Mouse (Mus musculus) hindbrain, postnatal 0 days (tissue): ENCODE measurements around the gene Spem1. TPM values are rescaled to one million over a fixed set of nuclear protein-coding genes. Genes with fewer than 3 reads are reported as not detected.

Experiments
- ATAC-seq: fragments of 200-750 bp; cut with Nextera tagmentation; 2 replicates; pipeline ENCODE4 v1.8.0; 2017; ENCODE audit warnings: mild to moderate bottlenecking, moderate TSS enrichment, moderate library complexity
- DNase-seq: peaks from one replicate; pipeline ENCODE4 v3.0.0-alpha.2; 2015; ENCODE audit warnings: low spot score
- H3K27ac ChIP-seq: fragments of 300-500 bp; sonication (generic); 2 replicates; pipeline ENCODE4 v1.5.1; 2014; ENCODE audit warnings: mild to moderate bottlenecking
- H3K27me3 ChIP-seq: fragments of 300-500 bp; sonication (generic); 2 replicates; pipeline ENCODE4 v1.6.1; 2014; ENCODE audit warnings: low read length, mixed read lengths; ENCODE audit not compliant: insufficient read depth
- H3K36me3 ChIP-seq: fragments of 300-500 bp; sonication (generic); 2 replicates; pipeline ENCODE4 v1.6.1; 2014; ENCODE audit warnings: low read length, mixed read lengths; ENCODE audit not compliant: insufficient read depth
- H3K4me1 ChIP-seq: fragments of 300-500 bp; sonication (generic); 2 replicates; pipeline ENCODE4 v1.6.1; 2014; ENCODE audit warnings: antibody characterized with exemption, low read length, mixed read lengths; ENCODE audit not compliant: insufficient read depth
- H3K4me2 ChIP-seq: fragments of 300-500 bp; sonication (generic); 2 replicates; pipeline ENCODE4 v1.6.1; 2014; ENCODE audit warnings: low read depth, mild to moderate bottlenecking, low read length, moderate library complexity, mixed read lengths
- H3K4me3 ChIP-seq: fragments of 300-500 bp; sonication (generic); 2 replicates; pipeline ENCODE4 v1.5.1; 2014; ENCODE audit warnings: low read length
- H3K9ac ChIP-seq: fragments of 300-500 bp; sonication (generic); replicated peaks from 2 replicates; pipeline ENCODE4 v1.6.1; 2014; ENCODE audit warnings: mild to moderate bottlenecking, low read length, moderate library complexity, mixed read lengths
- H3K9me3 ChIP-seq: fragments of 300-500 bp; sonication (generic); 2 replicates; pipeline ENCODE4 v1.6.1; 2016; ENCODE audit warnings: low read length, mixed read lengths
- CTCF ChIP-seq: IDR thresholded peaks from 2 replicates; pipeline ENCODE4 v1.5.1; 2016; ENCODE audit warnings: antibody characterized with exemption, control low read depth, low read depth
- WGBS: fragments of 180-500 bp; shearing (Covaris S2); extraction: QIAGEN DNeasy Blood & Tissue Kit; methylation state at CpG from one replicate; pipeline ENCODE4 v1.1.7; 2014; 5-methylcytosine and 5-hydroxymethylcytosine counted together
- polyA plus RNA-seq: library from polyadenylated mRNA; unstranded; fragments of >200 nt; fragmentation: Nextera tagmentation; extraction: Ambion mirVana; gene quantifications from 2 replicates; pipeline ENCODE4 v1.2.1, GENCODE M21; 2015
- total RNA-seq: library from RNA; depleted of rRNA; stranded (reverse); fragments of >200 nt; gene quantifications from 2 replicates; pipeline ENCODE4 v1.2.3, GENCODE M21; 2014

The Spem1 gene
- total and polyA plus RNA-seq, 2 experiments from 2014 or later, result 0.28 TPM; not detected in 1

DNA sequence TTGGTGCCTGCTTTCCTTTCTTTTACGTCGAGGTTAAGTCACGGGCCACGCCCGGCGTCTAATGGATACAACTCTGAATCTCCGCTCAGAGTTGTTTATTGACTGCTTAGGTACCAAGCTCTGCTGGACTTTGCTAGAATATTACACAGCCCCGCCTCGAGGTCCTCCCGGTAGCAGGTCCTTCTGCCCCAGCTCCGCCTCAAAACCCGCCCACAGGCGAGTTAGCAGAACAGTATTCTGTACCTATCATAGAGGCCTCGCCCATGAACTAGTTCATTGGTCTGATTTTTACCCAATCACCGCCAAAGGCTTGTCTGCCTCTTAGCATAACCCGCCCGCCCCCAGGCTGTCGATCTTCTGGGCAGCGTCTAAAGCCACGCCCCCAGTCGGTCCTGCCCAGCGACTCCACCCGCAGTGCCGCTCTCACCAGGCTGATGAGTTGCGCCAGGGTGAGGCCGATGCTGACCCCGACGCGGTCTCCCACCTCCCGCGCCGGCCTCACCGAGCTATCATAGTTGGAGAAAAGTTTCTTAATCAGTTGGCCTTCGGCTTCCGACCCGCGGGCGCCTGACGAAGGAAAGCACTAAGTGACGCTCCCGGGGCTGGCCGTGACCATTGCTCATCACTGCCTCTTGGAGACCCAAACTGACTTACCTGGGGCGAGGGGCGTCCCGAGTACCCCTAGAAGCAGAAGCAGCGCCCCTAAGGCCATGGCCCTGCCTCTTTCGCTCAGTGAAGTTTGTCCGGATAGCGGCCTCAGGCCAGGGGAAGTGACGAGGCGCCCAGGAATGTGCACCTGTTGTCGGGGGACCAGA is 26.6 kb downstream of the Spem1 start, which contains the start of gene Chrnb1:
Gene Chrnb1, minus strand, starts transcription at position 776 of the 815 bp plus-strand sequence.
- Histone ChIP-seq H3K4me3 (peak within 1 kb of the TSS; percentile 39), H3K9me3 (no peaks in the 10 kb centered on the region), H3K36me3 (no peaks in the 10 kb centered on the region), H3K4me2 (peak within 1 kb of the TSS; percentile 64), H3K9ac (peak within 1 kb of the TSS; percentile 25; the same call in 1 of the 2 replicates), H3K4me1 (peaks cover 14% of the 10 kb centered on the region), H3K27me3 (no peaks in the 10 kb centered on the region), H3K27ac (no peak within 1 kb of the TSS)
- TF ChIP-seq CTCF, result no peak
- ATAC-seq, result peak; percentile 92
- 2% methylated on average over 52 of the region's 52 CpGs for WGBS
- peak; percentile 95 for DNase-seq

DNA sequence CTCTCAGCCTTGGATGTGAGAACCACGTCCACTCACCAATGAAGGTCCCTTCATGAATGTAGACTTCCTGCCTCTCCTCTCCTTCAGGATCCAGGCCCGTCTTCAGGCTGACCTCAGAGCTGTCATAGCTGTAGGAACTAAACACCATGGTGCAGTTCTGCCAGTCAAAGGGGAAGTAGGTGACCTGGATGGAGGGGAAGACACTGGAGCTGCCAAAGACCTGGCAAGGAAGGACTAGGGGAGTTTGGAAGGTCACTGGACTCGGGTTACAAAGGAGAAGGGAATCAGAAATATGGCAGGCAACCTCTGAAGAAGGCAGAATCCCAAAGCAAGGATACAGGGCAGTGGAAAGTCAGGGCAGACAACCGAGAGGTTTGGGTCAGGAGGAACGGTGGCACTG is 28.6 kb downstream of the Spem1 start:
- no peak for ATAC-seq
- Histone ChIP-seq H3K36me3 (no peaks in the 10 kb centered on the region), H3K27me3 (no peaks in the 10 kb centered on the region), H3K27ac (no peak overlapping the region), H3K4me1 (no peaks in the 10 kb centered on the region), H3K9me3 (no peaks in the 10 kb centered on the region), H3K9ac (no peak overlapping the region), H3K4me2 (no peak overlapping the region), H3K4me3 (no peak overlapping the region)
- TF ChIP-seq CTCF, result no peak
- WGBS, result 68% methylated on average over 5 of the region's 5 CpGs
- no peak for DNase-seq

GRCm38 (mm10) chr11:69791420-69791819 is 30.6 kb downstream of the Spem1 start:
- no peak overlapping the region for H3K27ac ChIP-seq
- ATAC-seq (no peak), DNase-seq (no peak)
- H3K9ac ChIP-seq, result no peak overlapping the region
- 62% methylated on average over 5 of the region's 5 CpGs for WGBS
- H3K9me3 ChIP-seq, result no peaks in the 10 kb centered on the region
- no peaks in the 10 kb centered on the region for H3K27me3 ChIP-seq
- no peak overlapping the region for H3K4me2 ChIP-seq
- no peaks in the 10 kb centered on the region for H3K4me1 ChIP-seq
- no peak for TF ChIP-seq CTCF
- H3K4me3 ChIP-seq, result no peak overlapping the region
- no peaks in the 10 kb centered on the region for H3K36me3 ChIP-seq

DNA sequence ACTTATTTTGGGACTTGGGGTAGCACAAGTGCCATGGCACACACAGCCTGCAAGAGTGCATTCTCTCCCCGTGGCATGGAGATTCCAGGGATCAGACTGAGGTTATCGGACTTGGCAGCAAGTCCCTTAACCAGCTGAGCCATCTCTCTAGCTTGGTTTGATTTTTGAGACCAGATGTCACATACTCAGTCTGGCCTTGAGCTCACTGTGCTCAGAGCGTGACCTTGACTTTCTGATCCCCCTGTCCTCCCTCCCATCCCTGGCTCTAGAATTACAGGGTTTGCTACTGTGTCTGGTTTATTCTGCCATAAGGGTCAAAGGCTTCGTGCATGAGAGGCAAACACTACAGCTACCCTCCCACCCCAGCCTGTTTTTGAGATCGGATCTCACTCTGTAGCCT is 32.5 kb downstream of the Spem1 start:
- no peaks in the 10 kb centered on the region for H3K9me3 ChIP-seq
- H3K9ac ChIP-seq, result 0 out of 2 replicates have a peak overlapping the region, but pooled peaks have one; percentile 28
- H3K27ac ChIP-seq, result no peak overlapping the region
- DNase-seq (no peak), ATAC-seq (no peak)
- no peaks in the 10 kb centered on the region for H3K4me1 ChIP-seq
- 60% methylated on average over 5 of the region's 5 CpGs for WGBS
- H3K27me3 ChIP-seq, result no peaks in the 10 kb centered on the region
- no peaks in the 10 kb centered on the region for H3K36me3 ChIP-seq
- H3K4me3 ChIP-seq, result no peak overlapping the region
- no peak overlapping the region for H3K4me2 ChIP-seq
- no peak for TF ChIP-seq CTCF

GRCm38 (mm10) chr11:69787306-69787705 is 34.7 kb downstream of the Spem1 start:
- 80% methylated on average over 5 of the region's 5 CpGs for WGBS
- no peak for ATAC-seq
- Histone ChIP-seq H3K36me3 (no peaks in the 10 kb centered on the region), H3K27ac (no peak overlapping the region), H3K27me3 (no peaks in the 10 kb centered on the region), H3K4me1 (no peaks in the 10 kb centered on the region), H3K4me3 (no peak overlapping the region), H3K9me3 (no peaks in the 10 kb centered on the region), H3K4me2 (no peak overlapping the region), H3K9ac (no peak overlapping the region)
- no peak for TF ChIP-seq CTCF
- no peak for DNase-seq

- H3K4me3 ChIP-seq, result no peak overlapping the region
- 0 out of 2 replicates have a peak overlapping the region, but pooled peaks have one; percentile 11 for H3K4me2 ChIP-seq
- no peaks in the 10 kb centered on the region for H3K4me1 ChIP-seq
- no peak overlapping the region for H3K9ac ChIP-seq
- H3K9me3 ChIP-seq, result no peaks in the 10 kb centered on the region
- no peak overlapping the region for H3K27ac ChIP-seq
- no peak for TF ChIP-seq CTCF
- 44% methylated on average over 15 of the region's 15 CpGs for WGBS
- no peak for DNase-seq
- ATAC-seq, result no peak
- no peaks in the 10 kb centered on the region for H3K36me3 ChIP-seq
- no peaks in the 10 kb centered on the region for H3K27me3 ChIP-seq
These were observed 37.1 kb downstream of the Spem1 start for GRCm38 (mm10) chr11:69784793-69785272.

DNA sequence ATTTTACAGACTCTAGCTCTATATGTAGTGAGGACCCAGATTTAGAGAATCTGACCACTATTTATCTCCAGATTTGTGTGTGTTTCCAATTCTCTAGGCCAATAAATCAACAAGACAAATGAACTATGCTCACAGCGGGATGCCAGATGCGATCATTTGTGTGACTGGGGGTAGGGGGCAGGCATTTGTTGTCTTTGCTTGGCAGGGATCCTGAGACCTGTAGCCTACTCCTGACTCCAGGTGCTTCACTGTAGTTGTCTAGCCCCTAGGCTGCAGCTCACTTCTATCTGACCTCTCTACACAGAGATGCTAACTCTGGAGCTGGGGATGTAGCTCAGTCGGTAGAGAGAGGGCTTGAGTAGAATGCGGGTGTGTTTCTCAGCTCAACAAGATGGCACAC is 40.2 kb downstream of the Spem1 start:
- Histone ChIP-seq H3K27me3 (no peaks in the 10 kb centered on the region), H3K9me3 (no peaks in the 10 kb centered on the region), H3K4me2 (no peak overlapping the region), H3K27ac (no peak overlapping the region), H3K9ac (no peak overlapping the region), H3K4me1 (no peaks in the 10 kb centered on the region), H3K4me3 (no peak overlapping the region), H3K36me3 (peaks cover 8% of the 10 kb centered on the region; the same call in 1 of the 2 replicates)
- TF ChIP-seq CTCF, result no peak
- no peak for DNase-seq
- WGBS, result 27% methylated on average over 4 of the region's 4 CpGs
- ATAC-seq, result no peak
